Mouse (Mus musculus): ENCODE data around the gene Clec4g. TPM values are rescaled to one million over a fixed set of nuclear protein-coding genes. Genes with fewer than 3 reads are reported as not detected.
"Not testable (repeated sequence)": the region's sequence is repeated elsewhere in the genome, so short reads cannot be mapped to it uniquely, and the experiment has no call there.

The Clec4g gene
- polyA plus RNA-seq (2017; shearing (Covaris generic)) = not detected

- ATAC-seq = no peak
Observed at GRCm38 (mm10) chr8:3720551-3720950, at the start of gene Clec4g. TSS of gene Clec4g (minus strand) at chr8:3720651.

- ATAC-seq = not testable (repeated sequence)
Observed at GRCm38 (mm10) chr8:3768641-3769040, 48.2 kb upstream of the Clec4g start.

- peak; percentile 92 for ATAC-seq
Observed at GRCm38 (mm10) chr8:3754261-3754850, 33.9 kb upstream of the Clec4g start.

- ATAC-seq = no peak
Observed at GRCm38 (mm10) chr8:3748761-3749160, 28.3 kb upstream of the Clec4g start, which contains the start of gene Cd209a. TSS of gene Cd209a (minus strand) at chr8:3748984.

GRCm38 (mm10) chr8:3736947-3737346 lies 16.5 kb upstream of the Clec4g start:
- ATAC-seq = no peak

GRCm38 (mm10) chr8:3735599-3735998 lies 15.1 kb upstream of the Clec4g start:
- no peak for ATAC-seq

GRCm38 (mm10) chr8:3734084-3734483 lies 13.6 kb upstream of the Clec4g start:
- ATAC-seq = no peak

GRCm38 (mm10) chr8:3721041-3721440 lies 590 bp upstream of the Clec4g start:
- no peak for ATAC-seq

- peak; percentile 23 for ATAC-seq
Observed at GRCm38 (mm10) chr8:3718559-3718958, 1.9 kb downstream of the Clec4g start.

- no peak for ATAC-seq
Observed at GRCm38 (mm10) chr8:3717321-3717954, 3.0 kb downstream of the Clec4g start.

GRCm38 (mm10) chr8:3711646-3712045 lies 8.8 kb downstream of the Clec4g start:
- ATAC-seq = no peak

- no peak for ATAC-seq
Observed at GRCm38 (mm10) chr8:3710312-3710711, 10.1 kb downstream of the Clec4g start.

GRCm38 (mm10) chr8:3707611-3708010 lies 12.8 kb downstream of the Clec4g start:
- ATAC-seq = no peak

- ATAC-seq = no peak
Observed at GRCm38 (mm10) chr8:3705711-3706110, 14.7 kb downstream of the Clec4g start.

GRCm38 (mm10) chr8:3701491-3701890 lies 19.0 kb downstream of the Clec4g start:
- ATAC-seq = no peak

- ATAC-seq = no peak
Observed at GRCm38 (mm10) chr8:3694121-3694520, 26.3 kb downstream of the Clec4g start, which contains the start of gene Fcer2a. TSS of gene Fcer2a (minus strand) at chr8:3694175.

- no peak for ATAC-seq
Observed at GRCm38 (mm10) chr8:3690774-3691173, 29.7 kb downstream of the Clec4g start.

GRCm38 (mm10) chr8:3687537-3687936 lies 32.9 kb downstream of the Clec4g start:
- ATAC-seq = no peak

GRCm38 (mm10) chr8:3685422-3685821 lies 35.0 kb downstream of the Clec4g start:
- ATAC-seq = no peak

- no peak for ATAC-seq
Observed at GRCm38 (mm10) chr8:3684530-3684929, 35.9 kb downstream of the Clec4g start.

GRCm38 (mm10) chr8:3683408-3684176 lies 36.9 kb downstream of the Clec4g start:
- ATAC-seq = no peak

- ATAC-seq = no peak
Observed at GRCm38 (mm10) chr8:3682435-3682834, 38.0 kb downstream of the Clec4g start.

- ATAC-seq = no peak
Observed at GRCm38 (mm10) chr8:3679656-3680055, 40.8 kb downstream of the Clec4g start.

GRCm38 (mm10) chr8:3679236-3679635 lies 41.2 kb downstream of the Clec4g start:
- ATAC-seq = no peak
